Mouse (Mus musculus): ENCODE results near the gene Zg16.
"Not testable (repeated sequence)": the region's sequence is repeated elsewhere in the genome, so short reads cannot be mapped to it uniquely, and the experiment has no call there.

Zg16 gene

GRCm38 (mm10) chr7:127087278-127088010 lies at the start of gene Zg16:
Gene Zg16 (minus strand): TSS chr7:127087328.
- DNase-seq (ENCODE audit: low read depth, low spot score) = not testable (repeated sequence)

GRCm38 (mm10) chr7:127136181-127137071 lies 49.3 kb upstream of the Zg16 start:
- no peak for DNase-seq (ENCODE audit: low read depth, low spot score)

GRCm38 (mm10) chr7:127134821-127135447 lies 47.8 kb upstream of the Zg16 start:
- no peak for DNase-seq (ENCODE audit: low read depth, low spot score)

- DNase-seq (ENCODE audit: low read depth, low spot score) = no peak
These were observed 46.0 kb upstream of the Zg16 start for GRCm38 (mm10) chr7:127133125-127133524.

GRCm38 (mm10) chr7:127129638-127130037 lies 42.5 kb upstream of the Zg16 start:
- DNase-seq (ENCODE audit: low read depth, low spot score) = peak; percentile 73

- DNase-seq (ENCODE audit: low read depth, low spot score) = peak; percentile 52
These were observed 34.8 kb upstream of the Zg16 start, which contains the start of gene Qprt for GRCm38 (mm10) chr7:127121911-127122270. Gene Qprt (minus strand): TSS chr7:127122226.

- peak; percentile 71 for DNase-seq (ENCODE audit: low read depth, low spot score)
These were observed 34.2 kb upstream of the Zg16 start for GRCm38 (mm10) chr7:127121061-127121910.

- no peak for DNase-seq (ENCODE audit: low read depth, low spot score)
These were observed 31.7 kb upstream of the Zg16 start for GRCm38 (mm10) chr7:127118671-127119445.

GRCm38 (mm10) chr7:127117948-127118347 lies 30.8 kb upstream of the Zg16 start:
- peak; percentile 66 for DNase-seq (ENCODE audit: low read depth, low spot score)

GRCm38 (mm10) chr7:127116331-127116935 lies 29.3 kb upstream of the Zg16 start:
- no peak for DNase-seq (ENCODE audit: low read depth, low spot score)

GRCm38 (mm10) chr7:127114920-127115319 lies 27.8 kb upstream of the Zg16 start:
- no peak for DNase-seq (ENCODE audit: low read depth, low spot score)

GRCm38 (mm10) chr7:127113614-127114259 lies 26.6 kb upstream of the Zg16 start:
- peak; percentile 62 for DNase-seq (ENCODE audit: low read depth, low spot score)

GRCm38 (mm10) chr7:127112921-127113597 lies 25.9 kb upstream of the Zg16 start:
- no peak for DNase-seq (ENCODE audit: low read depth, low spot score)

- DNase-seq (ENCODE audit: low read depth, low spot score) = no peak
These were observed 25.2 kb upstream of the Zg16 start for GRCm38 (mm10) chr7:127112251-127112841.

GRCm38 (mm10) chr7:127111461-127111860 lies 24.3 kb upstream of the Zg16 start:
- DNase-seq (ENCODE audit: low read depth, low spot score) = peak; percentile 92

GRCm38 (mm10) chr7:127110239-127111007 lies 23.3 kb upstream of the Zg16 start:
- DNase-seq (ENCODE audit: low read depth, low spot score) = peak; percentile 85

- DNase-seq (ENCODE audit: low read depth, low spot score) = no peak
These were observed 18.4 kb upstream of the Zg16 start for GRCm38 (mm10) chr7:127105551-127105950.

Measured in ES-CJ7 (cell line).